Mouse (Mus musculus) testis, adult 2 months (tissue): ENCODE measurements around the gene Rbm39.

Experiments
- CTCF ChIP-seq: fragments of 200-500 bp; IDR thresholded peaks from 2 replicates; pipeline ENCODE4 v1.5.1; 2012; ENCODE audit warnings: low read depth, mild to moderate bottlenecking, inconsistent platforms, low read length, moderate library complexity; ENCODE audit not compliant: control insufficient read depth, insufficient read depth, insufficient replicate concordance
- POLR2A ChIP-seq: fragments of 200-500 bp; IDR thresholded peaks from 2 replicates; pipeline ENCODE4 v1.6.1; 2012; ENCODE audit warnings: low read depth, mild to moderate bottlenecking, inconsistent platforms, low read length, moderate library complexity; ENCODE audit not compliant: control insufficient read depth

DNA sequence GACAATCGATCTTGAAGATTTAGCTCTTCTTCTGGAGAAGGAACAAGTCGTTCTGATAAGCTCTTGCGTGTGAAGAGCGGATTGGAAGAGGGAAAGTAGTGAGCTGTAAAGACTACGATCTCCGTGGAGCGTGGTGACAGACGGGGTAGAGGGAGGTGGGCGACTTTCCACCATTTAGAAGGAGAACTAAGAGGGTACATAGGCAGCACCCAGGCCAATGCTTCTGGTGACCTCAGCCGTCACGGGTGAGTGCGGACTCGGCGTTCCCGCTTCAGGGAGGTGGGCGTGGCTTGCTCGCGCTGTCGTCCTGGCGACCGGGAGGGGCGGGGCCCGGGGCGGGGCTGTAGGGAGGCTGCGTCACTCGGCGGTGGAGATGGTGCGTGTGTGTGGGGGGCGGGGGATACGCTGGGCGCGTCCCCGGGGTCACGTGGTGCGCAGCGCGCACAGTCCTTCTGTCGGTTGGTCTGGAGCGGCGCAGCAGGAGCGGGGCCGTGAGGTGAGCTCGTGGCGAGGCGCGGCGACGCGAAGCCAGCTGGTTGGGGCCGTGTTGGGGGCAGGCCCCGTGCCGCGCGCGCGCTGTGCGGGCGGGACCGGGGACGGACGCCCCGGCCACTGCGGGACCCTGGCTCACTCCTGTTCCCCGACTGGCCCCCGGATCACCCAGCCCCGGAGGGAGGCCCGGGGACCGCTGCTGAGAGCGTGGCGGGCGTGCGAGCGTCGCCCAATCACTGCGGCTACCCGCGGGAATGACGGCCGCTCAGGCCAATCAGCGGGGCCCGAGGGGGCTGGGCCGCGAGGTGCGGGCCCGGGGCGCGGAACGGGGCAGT, 16.5 kb upstream of the Rbm39 start, which contains the start of gene Phf20:
- peak; percentile 91 for TF ChIP-seq POLR2A
- no peak for TF ChIP-seq CTCF
